Mouse (Mus musculus) c-Kit-positive CD71-positive TER-119-positive erythroid progenitor cells, embryonic 14.5 days (primary cell): ENCODE measurements around the gene Olfr1393.
"Not testable (repeated sequence)": the region's sequence is repeated elsewhere in the genome, so short reads cannot be mapped to it uniquely, and the experiment has no call there.

Experiments
- DNase-seq: peaks from one replicate; pipeline ENCODE4 v3.0.0-alpha.2; 2013; ENCODE audit warnings: low spot score

Gene Olfr1393

DNA sequence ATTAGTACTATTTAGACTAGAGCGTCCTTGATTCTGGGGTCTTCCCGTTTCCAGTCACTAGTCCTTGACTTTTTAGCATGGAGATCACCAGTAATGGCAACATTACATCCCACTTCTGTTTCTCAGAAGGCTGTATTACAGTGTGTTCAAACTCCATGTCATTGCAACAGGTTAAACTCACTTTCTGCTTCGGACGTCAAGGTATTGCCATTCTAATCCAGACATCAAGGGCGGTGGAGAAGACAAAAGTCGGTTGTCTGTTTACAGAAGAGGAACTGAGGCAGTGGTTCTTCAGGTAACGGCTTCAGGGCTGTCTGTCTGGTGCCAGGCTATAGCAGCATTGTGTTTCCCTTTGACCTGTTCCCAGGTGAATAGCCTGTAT, 26.7 kb upstream of the Olfr1393 start:
- peak; percentile 17 for DNase-seq

DNA sequence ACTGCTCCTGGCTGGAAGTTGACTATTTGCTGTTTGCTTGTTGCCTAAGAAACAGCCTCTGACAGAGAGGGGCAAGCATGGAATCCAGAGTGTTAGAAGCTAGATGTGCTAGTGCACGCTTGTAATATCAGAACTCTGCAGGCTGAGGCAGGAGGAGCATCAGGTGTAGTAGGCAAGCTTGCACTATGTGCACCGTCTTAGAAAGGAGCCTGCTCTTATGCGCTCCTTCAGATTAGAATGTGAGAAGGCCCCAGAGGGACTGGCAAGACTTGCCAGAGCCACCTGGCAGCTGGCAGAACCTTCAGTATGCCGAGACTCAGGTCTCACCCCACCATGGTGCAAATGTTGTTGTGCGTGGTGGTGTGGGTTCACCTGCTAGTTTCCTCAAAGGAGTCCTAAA, 26.1 kb upstream of the Olfr1393 start:
- DNase-seq: no peak

GRCm38 (mm10) chr11:49253035-49253434, 25.1 kb upstream of the Olfr1393 start:
- DNase-seq: no peak

DNA sequence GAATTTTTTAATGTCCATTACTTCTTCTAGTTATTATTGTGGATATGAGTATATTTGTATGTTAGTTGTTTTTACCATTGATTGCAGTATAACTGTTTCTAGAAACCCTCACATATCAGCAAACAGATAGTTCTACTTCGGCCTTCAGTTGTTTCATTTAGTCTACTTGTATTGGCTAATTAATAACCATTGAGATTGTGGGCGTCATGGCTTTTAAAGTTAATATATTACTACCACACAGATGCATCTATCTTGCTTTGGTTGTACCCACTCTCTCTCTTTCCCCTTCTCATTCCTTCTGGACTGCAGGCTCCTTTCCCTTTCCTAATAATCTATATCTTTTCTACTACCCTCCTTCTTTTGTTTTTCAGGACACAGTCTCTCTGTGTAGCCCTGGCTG, 18.8 kb upstream of the Olfr1393 start:
- DNase-seq: no peak

GRCm38 (mm10) chr11:49259829-49260228, 18.3 kb upstream of the Olfr1393 start:
- no peak for DNase-seq

DNA sequence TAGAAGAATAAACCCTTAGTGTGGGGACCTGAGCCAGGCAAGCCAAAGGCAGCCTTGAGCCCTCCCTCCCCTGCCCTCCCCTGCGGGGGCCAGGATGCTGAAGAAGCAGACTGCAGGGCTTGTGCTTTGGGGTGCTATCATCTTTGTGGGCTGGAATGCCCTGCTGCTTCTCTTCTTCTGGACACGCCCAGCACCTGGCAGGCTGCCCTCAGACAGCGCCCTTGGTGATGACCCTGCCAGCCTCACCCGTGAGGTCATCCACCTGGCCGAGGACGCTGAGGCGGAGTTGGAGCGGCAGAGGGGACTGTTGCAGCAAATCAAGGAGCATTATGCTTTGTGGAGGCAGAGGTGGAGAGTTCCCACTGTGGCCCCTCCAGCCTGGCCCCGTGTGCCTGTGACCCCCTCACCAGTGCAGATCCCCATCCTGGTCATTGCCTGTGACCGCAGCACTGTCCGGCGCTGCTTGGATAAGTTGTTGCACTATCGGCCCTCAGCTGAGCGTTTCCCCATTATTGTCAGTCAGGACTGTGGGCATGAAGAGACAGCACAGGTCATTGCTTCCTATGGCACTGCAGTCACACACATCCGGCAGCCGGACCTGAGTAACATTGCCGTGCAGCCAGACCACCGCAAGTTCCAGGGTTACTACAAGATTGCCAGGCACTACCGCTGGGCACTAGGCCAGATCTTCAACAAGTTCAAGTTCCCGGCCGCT, 17.3 kb upstream of the Olfr1393 start:
- no peak for DNase-seq

DNA sequence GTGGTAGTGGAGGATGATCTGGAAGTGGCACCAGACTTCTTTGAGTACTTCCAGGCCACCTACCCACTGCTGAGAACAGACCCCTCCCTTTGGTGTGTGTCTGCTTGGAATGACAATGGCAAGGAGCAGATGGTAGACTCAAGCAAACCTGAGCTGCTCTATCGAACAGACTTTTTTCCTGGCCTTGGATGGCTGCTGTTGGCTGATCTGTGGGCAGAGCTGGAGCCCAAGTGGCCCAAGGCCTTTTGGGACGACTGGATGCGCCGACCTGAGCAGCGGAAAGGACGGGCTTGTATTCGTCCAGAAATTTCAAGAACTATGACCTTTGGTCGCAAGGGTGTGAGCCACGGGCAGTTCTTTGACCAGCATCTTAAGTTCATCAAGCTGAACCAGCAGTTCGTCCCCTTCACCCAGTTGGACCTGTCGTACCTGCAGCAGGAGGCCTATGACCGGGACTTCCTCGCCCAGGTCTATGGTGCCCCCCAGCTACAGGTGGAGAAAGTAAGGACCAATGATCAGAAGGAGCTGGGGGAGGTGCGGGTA, 16.7 kb upstream of the Olfr1393 start:
- DNase-seq: no peak

DNA sequence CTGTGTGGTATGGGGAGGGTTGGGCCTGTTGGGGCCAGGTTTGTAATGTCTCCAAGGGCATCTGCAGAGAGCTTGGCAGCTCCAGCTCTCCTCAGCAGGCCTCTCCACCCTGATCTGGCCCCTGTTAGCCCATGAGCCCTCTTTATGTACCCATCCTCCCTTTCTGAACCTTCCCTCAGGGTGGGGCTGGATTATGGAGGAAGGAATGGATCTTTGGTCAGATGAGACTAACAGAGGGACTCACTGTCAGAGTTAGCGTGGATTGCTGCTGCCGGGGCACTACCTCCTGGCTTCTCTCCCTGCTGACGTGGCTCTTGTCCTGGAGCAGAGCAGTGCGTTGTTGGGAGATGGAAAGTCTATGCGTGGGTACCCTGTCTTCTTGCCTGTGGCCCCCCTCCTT, 15.8 kb upstream of the Olfr1393 start:
- no peak for DNase-seq

- DNase-seq: no peak
Observed at GRCm38 (mm10) chr11:49263149-49263548, 15.0 kb upstream of the Olfr1393 start.

- no peak for DNase-seq
Observed at GRCm38 (mm10) chr11:49264081-49264480, 14.0 kb upstream of the Olfr1393 start.

DNA sequence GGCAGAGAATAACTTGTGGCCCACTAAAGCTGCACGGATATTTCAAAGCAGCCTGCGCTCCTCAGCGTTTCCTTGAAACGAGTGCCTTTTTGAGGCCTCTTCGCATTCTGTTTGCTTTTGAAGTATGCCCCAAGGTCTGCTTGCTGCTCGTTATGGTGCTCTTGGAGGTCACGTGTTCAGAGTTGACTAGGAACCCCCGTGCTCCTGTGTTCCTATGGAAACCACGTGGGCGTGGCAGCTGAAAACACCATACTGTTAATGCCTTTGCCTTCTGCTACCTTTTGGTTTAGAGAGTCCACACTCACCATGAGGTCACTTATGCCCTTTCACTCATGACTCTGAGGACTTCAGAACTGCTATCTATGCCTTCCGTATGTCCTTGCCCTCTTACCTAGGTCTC, 13.5 kb upstream of the Olfr1393 start:
- no peak for DNase-seq

DNA sequence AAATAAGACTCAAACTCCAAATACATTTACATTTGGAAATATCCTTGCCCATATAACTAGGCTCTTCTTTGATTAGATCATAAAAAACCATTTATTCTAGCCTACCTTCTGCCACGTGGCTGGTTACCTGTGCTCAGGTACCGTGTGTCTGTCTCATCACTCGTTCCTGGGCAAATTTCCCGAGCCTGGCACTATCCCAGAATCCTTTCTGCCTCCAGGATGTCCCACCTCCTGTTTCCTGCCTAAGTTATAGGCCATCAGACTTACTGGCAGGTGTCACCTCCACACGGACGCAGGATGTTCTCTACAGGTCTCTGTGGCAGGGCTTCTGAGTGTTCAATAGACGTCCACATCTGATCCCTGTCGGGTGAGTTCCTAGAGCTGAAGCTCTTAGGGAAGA, 13.0 kb upstream of the Olfr1393 start:
- no peak for DNase-seq

DNA sequence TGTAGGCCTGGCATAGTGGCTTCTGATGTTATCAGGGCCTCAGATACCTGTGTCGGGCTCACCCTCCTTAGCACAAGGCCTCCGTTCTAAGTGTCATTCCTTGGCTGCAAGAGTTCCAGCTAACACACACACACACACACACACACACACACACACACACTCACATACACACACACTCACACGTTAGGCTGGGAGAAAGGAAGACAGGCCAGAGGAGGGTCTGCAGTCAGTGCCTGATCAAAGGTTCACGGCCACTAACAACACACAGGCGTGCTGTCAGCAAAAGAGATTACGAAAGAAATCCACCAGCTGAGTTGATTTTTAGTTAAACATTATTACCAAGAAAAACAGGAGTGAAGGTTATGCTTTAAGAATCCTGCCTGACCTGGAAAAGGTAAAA, 11.4 kb upstream of the Olfr1393 start:
- DNase-seq: no peak

- no peak for DNase-seq
Observed at GRCm38 (mm10) chr11:49267316-49267715, 10.8 kb upstream of the Olfr1393 start.

DNA sequence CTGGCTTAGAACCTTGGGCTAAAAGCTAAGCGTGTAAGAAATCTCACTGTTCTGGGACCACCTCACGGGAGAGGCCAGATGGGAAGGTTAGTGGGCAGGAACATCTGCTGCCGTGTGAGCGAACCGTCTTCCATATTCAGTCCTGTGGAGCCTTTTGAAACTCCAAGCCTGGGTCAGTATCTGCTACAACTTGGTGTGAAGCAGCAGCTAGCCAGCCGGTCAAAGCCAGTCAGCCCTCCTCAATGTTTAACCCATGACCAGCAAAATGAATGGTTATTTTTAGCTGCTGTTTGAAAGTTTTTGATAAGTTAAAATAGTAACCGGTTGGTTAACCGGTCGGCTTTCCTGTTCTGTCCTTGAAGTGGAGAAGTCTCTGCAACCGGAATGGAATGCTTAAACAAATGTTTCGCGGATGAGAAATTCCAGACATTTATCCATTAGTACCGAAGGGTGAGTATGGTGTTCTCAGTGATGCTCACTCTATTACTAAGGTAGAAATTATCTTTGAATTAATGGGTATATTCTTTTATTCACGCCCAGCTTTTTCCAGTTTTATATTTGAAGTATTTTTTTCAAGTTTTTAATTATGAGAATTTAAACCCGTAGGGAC, 10.0 kb upstream of the Olfr1393 start:
- DNase-seq: no peak

GRCm38 (mm10) chr11:49269761-49270160, 8.3 kb upstream of the Olfr1393 start:
- no peak for DNase-seq

- no peak for DNase-seq
Observed at GRCm38 (mm10) chr11:49270368-49270767, 7.7 kb upstream of the Olfr1393 start.

DNA sequence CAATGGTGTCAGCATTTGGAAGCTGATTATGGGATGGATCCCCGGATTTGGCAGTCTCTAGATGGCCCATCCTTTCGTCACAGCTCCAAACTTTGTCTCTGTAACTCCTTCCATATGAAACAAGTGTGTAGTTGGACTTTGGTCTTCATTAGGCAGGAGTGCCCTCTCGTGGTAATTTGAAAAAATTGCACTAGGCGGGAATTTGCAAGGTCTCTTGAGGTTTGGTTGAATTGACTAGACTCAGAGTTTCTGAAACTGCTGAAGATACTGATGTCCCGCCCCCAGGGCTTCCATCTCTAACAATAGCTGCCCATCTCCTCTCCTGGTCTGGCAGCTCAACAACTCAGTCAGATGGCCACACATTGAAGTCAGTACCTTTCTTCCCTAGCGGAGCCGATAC, 6.8 kb upstream of the Olfr1393 start:
- DNase-seq: peak; percentile 58

- DNase-seq: no peak
Observed at GRCm38 (mm10) chr11:49273834-49274519, 4.1 kb upstream of the Olfr1393 start.

DNA sequence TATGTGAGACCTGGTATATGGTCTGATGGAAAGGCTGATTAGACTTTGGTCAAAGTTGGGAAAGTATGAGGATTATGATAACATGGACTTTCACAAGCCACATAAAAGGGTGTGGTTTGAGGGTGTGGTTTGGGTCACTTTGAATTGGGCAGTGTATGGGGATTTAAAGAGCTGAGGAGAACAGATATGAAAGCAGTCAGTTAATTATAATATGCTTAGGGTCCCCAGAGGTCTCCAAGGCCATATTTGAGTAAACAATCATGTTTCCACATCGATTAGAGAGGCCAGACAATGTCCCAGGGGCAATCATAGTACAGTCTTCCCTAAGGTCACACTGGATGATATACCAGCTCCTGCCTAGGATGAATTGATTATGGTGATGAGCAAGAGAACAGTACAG, 6.9 kb downstream of the Olfr1393 start, which contains the start of gene Olfr1392:
Gene Olfr1392 (plus strand): TSS at position 301 of the 400 bp plus-strand sequence.
- not testable (repeated sequence) for DNase-seq

DNA sequence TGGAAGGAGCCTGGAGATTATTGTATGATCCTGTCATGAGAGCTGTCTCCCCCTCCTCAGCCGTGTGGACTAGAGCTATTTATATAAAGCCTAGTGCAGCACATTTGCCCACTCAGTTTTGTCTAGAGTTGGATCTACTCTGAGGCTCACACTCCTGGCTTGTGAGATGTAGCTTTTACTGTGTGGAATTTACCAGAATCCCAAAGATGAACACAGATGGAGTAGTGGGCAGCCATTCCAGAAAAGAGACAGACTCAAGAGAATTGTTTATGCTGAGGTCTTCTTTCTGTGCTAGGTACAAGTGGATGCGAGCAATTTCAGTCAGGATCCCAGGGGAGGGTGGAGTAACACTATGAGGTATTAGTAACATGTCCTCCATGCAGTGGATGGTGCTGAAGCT, 9.1 kb downstream of the Olfr1393 start:
- no peak for DNase-seq

DNA sequence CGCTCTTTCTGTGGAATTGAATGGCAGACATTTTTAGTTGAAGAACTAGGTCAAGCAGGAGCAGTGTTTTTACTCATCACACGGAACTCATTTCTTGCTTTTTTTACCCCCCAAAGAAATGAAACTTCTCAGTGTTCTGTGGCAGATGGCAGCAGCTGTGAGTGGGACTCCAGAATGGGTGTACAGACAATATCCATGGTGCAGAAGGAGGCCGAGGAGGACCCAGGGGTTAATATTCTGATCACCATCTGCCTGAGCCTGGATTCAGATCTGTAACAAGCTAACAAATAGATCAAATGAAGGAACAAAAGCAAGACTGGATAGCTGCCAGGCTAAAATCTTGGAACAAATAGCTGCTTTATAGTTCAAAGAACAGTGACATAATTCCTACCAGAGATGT, 14.7 kb downstream of the Olfr1393 start:
- no peak for DNase-seq

- DNase-seq: no peak
Observed at GRCm38 (mm10) chr11:49304441-49304840, 26.3 kb downstream of the Olfr1393 start, which contains the start of gene Olfr10. TSS of gene Olfr10 (plus strand) at chr11:49304741.
